Mouse (Mus musculus) left cerebral cortex, postnatal 4 days (tissue): ENCODE measurements around the gene Abt1. TPM values are rescaled to one million over a fixed set of nuclear protein-coding genes. Genes with fewer than 3 reads are reported as not detected.

Experiments
- DNase-seq: peaks from one replicate; pipeline ENCODE4 v3.0.0-alpha.2; 2022
- intact Hi-C: fragments of 180-260 bp; cut with DNase I; formaldehyde crosslinking; loops from one replicate; pipeline ENCODE4 v1.15.1; 2025
- total RNA-seq, 2 experiments: library from RNA; stranded (reverse); gene quantifications; 2 replicates each; pipeline ENCODE4 v1.2.3; 2021

The Abt1 gene
- total RNA-seq, 2 experiments from 2014 or later: 5.6 to 6.1 TPM

DNA sequence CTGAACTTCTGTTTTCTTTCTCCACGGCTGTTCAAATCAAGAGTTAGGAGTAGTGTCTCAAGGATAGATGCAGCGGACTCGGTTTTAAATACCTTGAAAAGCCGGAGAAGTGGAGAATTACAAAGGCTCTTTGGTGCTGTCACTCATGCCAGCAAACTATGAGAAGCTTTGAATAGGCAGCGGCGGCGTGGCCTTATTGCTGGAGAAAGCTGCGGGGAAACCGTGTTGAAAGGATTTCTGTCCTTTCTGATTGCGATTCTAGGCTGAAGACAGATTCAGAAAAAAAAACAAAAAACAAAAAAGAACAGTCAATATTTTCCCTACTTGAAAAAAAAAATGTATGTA is 54.3 kb downstream of the Abt1 start:
- intact Hi-C loops: no loop called here
- no peak for DNase-seq

DNA sequence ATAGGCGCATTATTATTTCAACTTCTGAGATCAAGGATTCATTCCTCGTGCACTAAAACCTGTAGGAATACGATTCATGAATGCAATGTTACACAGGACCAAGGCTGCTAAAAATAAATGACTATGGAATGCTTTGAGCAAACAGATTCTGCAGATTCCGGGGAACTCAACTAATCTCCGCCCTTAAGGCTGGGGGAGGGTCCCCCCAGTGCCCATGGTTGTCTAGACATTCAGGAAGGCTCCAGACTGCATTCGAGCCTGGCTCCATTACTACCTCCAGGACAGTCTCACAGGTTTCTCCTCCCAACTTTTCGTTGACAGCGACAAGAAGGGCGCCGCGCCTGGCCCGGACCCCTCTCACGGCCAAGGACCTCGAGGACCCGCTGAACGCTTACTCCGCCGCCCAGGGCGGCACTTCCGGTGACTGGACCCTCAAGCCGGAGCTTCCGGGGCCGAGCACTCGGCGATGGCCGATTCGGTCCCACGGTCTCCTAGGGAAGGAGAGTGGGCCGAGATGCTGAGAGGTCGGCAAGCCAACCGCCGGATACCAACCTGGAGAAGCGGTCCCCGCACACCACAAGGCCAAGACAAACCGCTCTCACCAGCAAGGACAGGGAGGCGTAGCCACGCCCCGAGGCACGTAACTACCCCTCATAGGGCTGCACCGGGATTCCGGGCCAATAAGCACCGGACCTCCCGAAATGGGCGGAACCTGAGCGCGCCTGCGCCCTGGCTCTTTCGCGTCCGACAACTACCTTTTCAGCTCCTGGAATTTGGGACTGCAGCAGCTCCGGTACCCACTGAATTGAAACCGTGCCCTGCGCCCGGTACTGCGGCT is 54.9 kb downstream of the Abt1 start, which contains the start of gene Zfp322a:
TSS of gene Zfp322a (minus strand) at position 626 of the 838 bp plus-strand sequence.
- peak; percentile 97 for DNase-seq
- intact Hi-C loops: no loop called here

Other genes with a start within 250 kb of the Abt1 start
- gene Vmn1r220, start 235.9 kb downstream of the Abt1 start, total RNA-seq: not detected
- gene Vmn1r221, start 209.7 kb downstream of the Abt1 start, total RNA-seq: not detected
- gene Vmn1r222, start 187.9 kb downstream of the Abt1 start, total RNA-seq: not detected
- not detected for gene Vmn1r223, start 176.7 kb downstream of the Abt1 start, total RNA-seq
- 10 to 100 TPM; 42.6 to 49.5 TPM for gene Zfp322a, start 54.7 kb downstream of the Abt1 start, total RNA-seq
- gene Btn1a1, start 42.0 kb upstream of the Abt1 start, total RNA-seq: not detected
- gene Btn2a2, start 65.0 kb upstream of the Abt1 start, total RNA-seq: not detected
- 100 to 1,000 TPM; 441 to 470 TPM for gene Hist1h4h, start 107.2 kb upstream of the Abt1 start, total RNA-seq
- gene Hist1h2af, start 110.0 kb upstream of the Abt1 start, total RNA-seq: 10 to 100 TPM; 74.6 to 86.0 TPM
- gene Hist1h3g, start 111.6 kb upstream of the Abt1 start, total RNA-seq: 10 to 100 TPM; 22.0 to 28.6 TPM
- gene Hist1h2bh, start 119.5 kb upstream of the Abt1 start, total RNA-seq: 1 to 10 TPM; 4.5 to 6.1 TPM
- 10 to 100 TPM; 42.2 to 44.0 TPM for gene Hist1h3f, start 120.2 kb upstream of the Abt1 start, total RNA-seq
- 100 to 1,000 TPM; 224 to 235 TPM for gene Hist1h4f, start 127.8 kb upstream of the Abt1 start, total RNA-seq
- gene Hist1h1d, start 129.4 kb upstream of the Abt1 start, total RNA-seq: 10 to 100 TPM; 12.0 to 12.4 TPM
- 100 to 1,000 TPM; 130 to 134 TPM for gene Hist1h3e, start 138.5 kb upstream of the Abt1 start, total RNA-seq
- gene Hist1h2ae, start 147.4 kb upstream of the Abt1 start, total RNA-seq: 10 to 100 TPM; 24.5 to 31.0 TPM
- 100 to 1,000 TPM; 203 to 225 TPM for gene Hist1h2bg, start 147.5 kb upstream of the Abt1 start, total RNA-seq
- gene Hist1h2bf, start 150.3 kb upstream of the Abt1 start, total RNA-seq: 100 to 1,000 TPM in 1 of 2 experiments, 10 to 100 TPM in 1; 87.5 to 105 TPM
- 10 to 100 TPM; 18.6 to 25.5 TPM for gene Hist1h2ad, start 150.5 kb upstream of the Abt1 start, total RNA-seq
- 10 to 100 TPM; 18.8 to 24.3 TPM for gene Hist1h3d, start 151.9 kb upstream of the Abt1 start, total RNA-seq
- gene Hist1h4d, start 157.7 kb upstream of the Abt1 start, total RNA-seq: 100 to 1,000 TPM; 177 to 192 TPM
- 10 to 100 TPM; 13.0 to 16.9 TPM for gene Hist1h2be, start 197.3 kb upstream of the Abt1 start, total RNA-seq
- 100 to 1,000 TPM; 112 to 117 TPM for gene Hist1h1e, start 198.7 kb upstream of the Abt1 start, total RNA-seq